17 mouse cellular contexts compared by ENCODE assay signal in genomic region chr13:55829018-55829655, GRCm38 (mm10). TPM values are rescaled to one million over a fixed set of nuclear protein-coding genes. Genes with fewer than 3 reads are reported as not detected.
DNase-seq lines count a peak whose midpoint lies in the region; ATAC-seq and TF ChIP-seq lines count a peak whose summit lies in the region.
"Had no signal": no experiment of that assay in that cellular context is flagged by ENCODE, and none has a peak within 500 bp of the region (broad histone marks: within the 10 kb centered on the region; RNA-seq: fewer than 3 reads in every experiment).

No protein-coding gene starts in this region.

- peaks cover 95% of the 10 kb centered on the region for H3K27me3 ChIP-seq in heart, embryonic 13.5 days (replicated peaks)
- H3K27me3 ChIP-seq in limb, embryonic 10.5 days (ENCODE audit: low read depth, poor library complexity, severe bottlenecking) = peaks cover 94% of the 10 kb centered on the region
- peaks cover 98% of the 10 kb centered on the region for H3K27me3 ChIP-seq in liver, postnatal 0 days (ENCODE audit: insufficient read depth, low read length)

- WGBS in heart, embryonic 13.5 days = 7% methylated on average over 12 of the region's 12 CpGs
- 1% methylated on average over 12 of the region's 12 CpGs for WGBS in limb, embryonic 10.5 days
- WGBS in liver, postnatal 0 days (ENCODE audit: insufficient replicate concordance) = 6% methylated on average over 12 of the region's 12 CpGs

- H3K4me2 ChIP-seq in heart, embryonic 13.5 days = no peak overlapping the region
- H3K4me2 ChIP-seq in liver, postnatal 0 days (ENCODE audit: low read depth, low read length) = no peak overlapping the region

- TF ChIP-seq EP300 in liver, postnatal 0 days (IDR thresholded peaks at IDR 0.05; ENCODE audit: low read depth) = no peak

- no peak overlapping the region for H3K9ac ChIP-seq in heart, embryonic 13.5 days
- no peak overlapping the region for H3K9ac ChIP-seq in liver, postnatal 0 days (replicated peaks)
- H3K9ac ChIP-seq: liver, embryonic 12.5 days had no signal

- H3K27ac ChIP-seq in heart, embryonic 13.5 days (replicated peaks) = no peak overlapping the region
- peak overlapping the region; percentile 90 for H3K27ac ChIP-seq in limb, embryonic 10.5 days
- no peak overlapping the region for H3K27ac ChIP-seq in liver, postnatal 0 days (ENCODE audit: low read depth)
- H3K27ac ChIP-seq: kidney, postnatal 0 days; liver, embryonic 12.5 days; macrophage had no signal

- H3K36me3 ChIP-seq in heart, embryonic 13.5 days = no peaks in the 10 kb centered on the region
- peaks cover 20% of the 10 kb centered on the region; the same call in 1 of the 2 replicates for H3K36me3 ChIP-seq in limb, embryonic 10.5 days
- no peaks in the 10 kb centered on the region for H3K36me3 ChIP-seq in liver, postnatal 0 days (replicated peaks; ENCODE audit: insufficient read depth, low read length)
- H3K36me3 ChIP-seq: liver, embryonic 12.5 days had no signal

- no peak for DNase-seq in heart, postnatal 10 days
- peak; percentile 23 for DNase-seq in urinary bladder, postnatal 25 days (ENCODE audit: low spot score)
- no peak for DNase-seq in urinary bladder, postnatal 14 days (ENCODE audit: low spot score)
- no peak for DNase-seq in limb, embryonic 10.5 days (ENCODE audit: low spot score)
- no peak for DNase-seq in spleen, postnatal 14 days (ENCODE audit: low spot score in 2 of 2)
- no peak for DNase-seq in liver, postnatal 0 days
- DNase-seq in testis, postnatal 14 days (ENCODE audit: low spot score) = no peak
- DNase-seq: thymus, postnatal 14 days had no signal

- no peak for ATAC-seq in heart, embryonic 13.5 days (ENCODE audit: extremely low read depth, insufficient number of reproducible peaks, low FRiP score, low TSS enrichment)
- no peak for ATAC-seq in liver, postnatal 0 days
- ATAC-seq: forebrain, embryonic 16.5 days; liver, embryonic 12.5 days had no signal

- no peak for TF ChIP-seq CTCF in liver, postnatal 0 days (IDR thresholded peaks at IDR 0.05; ENCODE audit: low read depth)

- peak overlapping the region; percentile 27; the same call in 1 of the 2 replicates for H3K4me3 ChIP-seq in heart, embryonic 13.5 days
- H3K4me3 ChIP-seq in limb, embryonic 10.5 days = peak overlapping the region; percentile 56
- no peak overlapping the region for H3K4me3 ChIP-seq in liver, postnatal 0 days (ENCODE audit: low read depth, low read length)
- H3K4me3 ChIP-seq: liver, embryonic 12.5 days had no signal

- peaks cover 40% of the 10 kb centered on the region for H3K4me1 ChIP-seq in heart, embryonic 13.5 days
- peaks cover 66% of the 10 kb centered on the region for H3K4me1 ChIP-seq in limb, embryonic 10.5 days
- H3K4me1 ChIP-seq in liver, postnatal 0 days (ENCODE audit: insufficient read depth) = peaks cover 6% of the 10 kb centered on the region

- no peaks in the 10 kb centered on the region for H3K9me3 ChIP-seq in heart, embryonic 13.5 days
- no peaks in the 10 kb centered on the region for H3K9me3 ChIP-seq in limb, embryonic 10.5 days (replicated peaks)
- H3K9me3 ChIP-seq in liver, postnatal 0 days (ENCODE audit: low read length) = no peaks in the 10 kb centered on the region
- H3K9me3 ChIP-seq: liver, embryonic 12.5 days had no signal

- intact Hi-C loops in heart, postnatal 10 days (cut with DNase I) = no loop called here

RNA-seq across cellular contexts. Expression of gene Pitx1, which starts 6.9 kb away (rescaled TPM):
- 0.17 and 1.5 TPM in 2 replicates for polyA plus RNA-seq in heart, embryonic 13.5 days (2015; fragmentation: Nextera tagmentation; extraction: Ambion mirVana)
- total RNA-seq in heart, postnatal 10 days (2021) = not detected
- 77.9 and 151 TPM in 2 replicates for polyA plus RNA-seq in limb, embryonic 10.5 days (2016; fragmentation: Nextera tagmentation; extraction: Ambion mirVana)
- polyA plus RNA-seq in liver, postnatal 0 days (2015; fragmentation: Nextera tagmentation; extraction: Ambion mirVana) = not detected in 2 replicates
- total RNA-seq: common myeloid progenitor, adult 5-6 weeks; heart, postnatal 36 days; layer of hippocampus, postnatal 14 days had no signal
- polyA plus RNA-seq: forebrain, embryonic 16.5 days; gonadal fat pad, adult 2 months; macrophage had no signal

RNA-seq across cellular contexts. Expression of gene Catsper3, which starts 44.8 kb away (rescaled TPM):
- polyA plus RNA-seq in heart, embryonic 13.5 days (2015; fragmentation: Nextera tagmentation; extraction: Ambion mirVana) = 0.15 TPM in 2 replicates
- total RNA-seq in heart, postnatal 10 days (2021) = under 1 TPM in 1 of 2 experiments, not detected in 1; 0.26 TPM
- polyA plus RNA-seq in limb, embryonic 10.5 days (2016; fragmentation: Nextera tagmentation; extraction: Ambion mirVana) = 0.25 TPM in 1 of 2 replicates, not detected in the other
- polyA plus RNA-seq in liver, postnatal 0 days (2015; fragmentation: Nextera tagmentation; extraction: Ambion mirVana) = 0.13 TPM in 2 replicates
- total RNA-seq: common myeloid progenitor, adult 5-6 weeks; heart, postnatal 36 days had no signal
- polyA plus RNA-seq: forebrain, embryonic 16.5 days; liver, embryonic 12.5 days; macrophage had no signal

Comparison
In these comparisons a context has a peak if more than half of its experiments do, and no peak if none do; other contexts are left out.
1. RNA of gene Pitx1, which starts 6.9 kb away (polyA plus RNA-seq): 77.9 to 151 TPM in limb, embryonic 10.5 days; 0.17 to 1.5 TPM in heart, embryonic 13.5 days and not detected in liver, postnatal 0 days; every median in the first group is over 10 times any median in the second.